Mouse (Mus musculus) olfactory bulb, adult 2 months (tissue): Measurements from ENCODE around the gene Rxfp2.

Experiments used
- CTCF ChIP-seq: fragments of 200-500 bp; IDR thresholded peaks from 2 replicates; pipeline ENCODE4 v1.5.1; 2012; ENCODE audit warnings: low read depth, mild to moderate bottlenecking, low read length, moderate library complexity; ENCODE audit not compliant: insufficient read depth
- POLR2A ChIP-seq: fragments of 200-500 bp; IDR thresholded peaks from 2 replicates; pipeline ENCODE4 v1.6.1; 2012; ENCODE audit warnings: mild to moderate bottlenecking, low read depth, low read length, moderate library complexity; ENCODE audit not compliant: insufficient read depth

- no peak for TF ChIP-seq CTCF
- no peak for TF ChIP-seq POLR2A
Measured at GRCm38 (mm10) chr5:150058845-150059244, 40.4 kb downstream of the Rxfp2 start.
